Mouse (Mus musculus) heart, embryonic 11.5 days (tissue): Measurements from ENCODE around the gene Tet2. TPM values are rescaled to one million over a fixed set of nuclear protein-coding genes. Genes with fewer than 3 reads are reported as not detected.

Experiments
- ATAC-seq: fragments of 200-750 bp; cut with Nextera tagmentation; replicated peaks from 2 replicates; pipeline ENCODE4 v1.8.0; 2017; ENCODE audit warnings: moderate library complexity; ENCODE audit not compliant: insufficient number of reproducible peaks, low FRiP score, low TSS enrichment
- H3K27ac ChIP-seq: fragments of 300-500 bp; sonication (generic); 2 replicates; pipeline ENCODE4 v1.5.1; 2014; ENCODE audit warnings: mild to moderate bottlenecking, low read depth, low read length
- H3K27me3 ChIP-seq: fragments of 300-500 bp; sonication (generic); 2 replicates; pipeline ENCODE4 v1.6.1; 2014; ENCODE audit warnings: mild to moderate bottlenecking, low read length, mixed read lengths; ENCODE audit not compliant: control insufficient read depth, insufficient read depth
- H3K36me3 ChIP-seq: fragments of 300-500 bp; sonication (generic); 2 replicates; pipeline ENCODE4 v1.6.1; 2014; ENCODE audit warnings: mild to moderate bottlenecking, low read length, moderate library complexity, mixed read lengths; ENCODE audit not compliant: control insufficient read depth, insufficient read depth
- H3K4me1 ChIP-seq: fragments of 300-500 bp; sonication (generic); 2 replicates; pipeline ENCODE4 v1.6.1; 2014; ENCODE audit warnings: low read length; ENCODE audit not compliant: control insufficient read depth, insufficient read depth
- H3K4me2 ChIP-seq: fragments of 300-500 bp; sonication (generic); 2 replicates; pipeline ENCODE4 v1.6.1; 2014; ENCODE audit warnings: mild to moderate bottlenecking, moderate library complexity
- H3K4me3 ChIP-seq: fragments of 300-500 bp; sonication (generic); 2 replicates; pipeline ENCODE4 v1.5.1; 2014; ENCODE audit warnings: low read depth, low read length
- H3K9ac ChIP-seq: fragments of 300-500 bp; sonication (generic); 2 replicates; pipeline ENCODE4 v1.6.1; 2014; ENCODE audit warnings: mild to moderate bottlenecking, low read depth, low read length, moderate library complexity
- H3K9me3 ChIP-seq: fragments of 300-500 bp; sonication (generic); replicated peaks from 2 replicates; pipeline ENCODE4 v1.6.1; 2016; ENCODE audit warnings: low read length; ENCODE audit not compliant: control insufficient read depth
- WGBS: fragments of 180-500 bp; shearing (Covaris S2); extraction: QIAGEN DNeasy Blood & Tissue Kit; methylation state at CpG from one replicate; pipeline ENCODE4 v1.1.7; 2014; ENCODE audit not compliant: insufficient replicate concordance; 5-methylcytosine and 5-hydroxymethylcytosine counted together
- polyA plus RNA-seq: library from polyadenylated mRNA; unstranded; fragments of >200 nt; fragmentation: Nextera tagmentation; extraction: Ambion mirVana; gene quantifications from 2 replicates; pipeline ENCODE4 v1.2.1, GENCODE M21; 2014

Tet2 gene
- polyA plus RNA-seq, 1 experiment from 2014 or later: 19.4 TPM

- no peaks in the 10 kb centered on the region for H3K9me3 ChIP-seq
- no peaks in the 10 kb centered on the region for H3K4me1 ChIP-seq
- H3K27me3 ChIP-seq: no peaks in the 10 kb centered on the region
- no peak overlapping the region for H3K27ac ChIP-seq
- no peak overlapping the region for H3K4me3 ChIP-seq
- H3K4me2 ChIP-seq: no peak overlapping the region
- no peak for ATAC-seq
- H3K9ac ChIP-seq: no peak overlapping the region
- 87% methylated on average over 9 of the region's 9 CpGs for WGBS
- H3K36me3 ChIP-seq: no peaks in the 10 kb centered on the region
Measured at GRCm38 (mm10) chr3:133579671-133580070, 34.7 kb upstream of the Tet2 start.

- ATAC-seq: no peak
- Histone ChIP-seq H3K9ac (no peak overlapping the region), H3K9me3 (no peaks in the 10 kb centered on the region), H3K36me3 (no peaks in the 10 kb centered on the region), H3K4me2 (no peak overlapping the region), H3K4me3 (no peak overlapping the region), H3K27ac (no peak overlapping the region), H3K27me3 (no peaks in the 10 kb centered on the region), H3K4me1 (no peaks in the 10 kb centered on the region)
- WGBS: 53% methylated on average over 9 of the region's 9 CpGs
Measured at GRCm38 (mm10) chr3:133579140-133579539, 34.2 kb upstream of the Tet2 start.

- no peak overlapping the region for H3K9ac ChIP-seq
Measured at GRCm38 (mm10) chr3:133574969-133575368, 30.0 kb upstream of the Tet2 start.

GRCm38 (mm10) chr3:133571961-133572360 lies 27.0 kb upstream of the Tet2 start:
- H3K4me3 ChIP-seq: no peak overlapping the region
- H3K4me2 ChIP-seq: no peak overlapping the region
- no peak overlapping the region for H3K9ac ChIP-seq
- no peaks in the 10 kb centered on the region for H3K9me3 ChIP-seq
- H3K27ac ChIP-seq: no peak overlapping the region
- 71% methylated on average over 5 of the region's 5 CpGs for WGBS
- no peak for ATAC-seq
- no peaks in the 10 kb centered on the region for H3K27me3 ChIP-seq
- H3K4me1 ChIP-seq: no peaks in the 10 kb centered on the region
- H3K36me3 ChIP-seq: no peaks in the 10 kb centered on the region

More at GRCm38 (mm10) chr3:133574969-133575368, 30.0 kb upstream of the Tet2 start:
- Histone ChIP-seq H3K27me3 (no peaks in the 10 kb centered on the region), H3K27ac (no peak overlapping the region), H3K4me1 (no peaks in the 10 kb centered on the region), H3K4me2 (no peak overlapping the region), H3K4me3 (no peak overlapping the region), H3K36me3 (no peaks in the 10 kb centered on the region), H3K9me3 (no peaks in the 10 kb centered on the region)
- 63% methylated on average over 6 of the region's 6 CpGs for WGBS
- ATAC-seq: no peak

- H3K36me3 ChIP-seq: no peaks in the 10 kb centered on the region
- no peak overlapping the region for H3K9ac ChIP-seq
- ATAC-seq: no peak
- no peak overlapping the region for H3K4me2 ChIP-seq
- no peaks in the 10 kb centered on the region for H3K27me3 ChIP-seq
- H3K27ac ChIP-seq: no peak overlapping the region
- WGBS: 75% methylated on average over 2 of the region's 2 CpGs
- H3K9me3 ChIP-seq: no peaks in the 10 kb centered on the region
- no peaks in the 10 kb centered on the region for H3K4me1 ChIP-seq
- no peak overlapping the region for H3K4me3 ChIP-seq
Measured at GRCm38 (mm10) chr3:133563503-133564205, 18.7 kb upstream of the Tet2 start.

- ATAC-seq: no peak
- no peaks in the 10 kb centered on the region for H3K36me3 ChIP-seq
- no peaks in the 10 kb centered on the region for H3K27me3 ChIP-seq
- WGBS: 88% methylated on average over 6 of the region's 6 CpGs
- H3K9me3 ChIP-seq: no peaks in the 10 kb centered on the region
- H3K4me1 ChIP-seq: no peaks in the 10 kb centered on the region
- H3K4me2 ChIP-seq: no peak overlapping the region
- no peak overlapping the region for H3K9ac ChIP-seq
- no peak overlapping the region for H3K4me3 ChIP-seq
- H3K27ac ChIP-seq: no peak overlapping the region
Measured at GRCm38 (mm10) chr3:133559413-133560114, 14.6 kb upstream of the Tet2 start.

- no peak overlapping the region for H3K4me3 ChIP-seq
- no peaks in the 10 kb centered on the region for H3K36me3 ChIP-seq
- H3K9ac ChIP-seq: no peak overlapping the region
- H3K9me3 ChIP-seq: no peaks in the 10 kb centered on the region
- H3K27ac ChIP-seq: no peak overlapping the region
- no peak for ATAC-seq
- no peaks in the 10 kb centered on the region for H3K27me3 ChIP-seq
- H3K4me2 ChIP-seq: no peak overlapping the region
- WGBS: 35% methylated on average over 6 of the region's 6 CpGs
- H3K4me1 ChIP-seq: no peaks in the 10 kb centered on the region
Measured at GRCm38 (mm10) chr3:133557602-133558001, 12.7 kb upstream of the Tet2 start.

- Histone ChIP-seq H3K4me3 (no peak overlapping the region), H3K27me3 (no peaks in the 10 kb centered on the region), H3K4me1 (no peaks in the 10 kb centered on the region), H3K9me3 (no peaks in the 10 kb centered on the region), H3K36me3 (no peaks in the 10 kb centered on the region), H3K27ac (no peak overlapping the region), H3K4me2 (no peak overlapping the region), H3K9ac (no peak overlapping the region)
- ATAC-seq: no peak
- 67% methylated on average over 7 of the region's 7 CpGs for WGBS
Measured at GRCm38 (mm10) chr3:133557154-133557553, 12.2 kb upstream of the Tet2 start.

- Histone ChIP-seq H3K4me2 (no peak overlapping the region), H3K4me3 (no peak overlapping the region), H3K4me1 (no peaks in the 10 kb centered on the region), H3K27me3 (no peaks in the 10 kb centered on the region), H3K9me3 (no peaks in the 10 kb centered on the region), H3K36me3 (no peaks in the 10 kb centered on the region), H3K9ac (no peak overlapping the region), H3K27ac (no peak overlapping the region)
- 85% methylated on average over 7 of the region's 7 CpGs for WGBS
- ATAC-seq: no peak
Measured at GRCm38 (mm10) chr3:133555378-133555777, 10.4 kb upstream of the Tet2 start.
